Mouse (Mus musculus) lung, postnatal 0 days (tissue): Measurements from ENCODE around the gene Camk2g. TPM values are rescaled to one million over a fixed set of nuclear protein-coding genes. Genes with fewer than 3 reads are reported as not detected.
A peak's percentile ranks its signal among the peaks of the same experiment; 100 is the strongest.

Source experiments
- ATAC-seq: fragments of 200-750 bp; cut with Nextera tagmentation; 2 replicates; pipeline ENCODE4 v1.8.0; 2017; ENCODE audit warnings: moderate library complexity
- DNase-seq: peaks from one replicate; pipeline ENCODE4 v3.0.0-alpha.2; 2016; ENCODE audit warnings: low spot score
- H3K27ac ChIP-seq: fragments of 300-500 bp; sonication (generic); 2 replicates; pipeline ENCODE4 v1.5.1; 2014; ENCODE audit warnings: antibody characterized with exemption, mild to moderate bottlenecking, low read length, mixed read lengths
- H3K27me3 ChIP-seq: fragments of 300-500 bp; sonication (generic); replicated peaks from 2 replicates; pipeline ENCODE4 v1.6.1; 2014; ENCODE audit warnings: low read length, mixed read lengths; ENCODE audit not compliant: insufficient read depth
- H3K36me3 ChIP-seq: fragments of 300-500 bp; sonication (generic); 2 replicates; pipeline ENCODE4 v1.6.1; 2014; ENCODE audit warnings: low read length, mixed read lengths; ENCODE audit not compliant: insufficient read depth
- H3K4me1 ChIP-seq: fragments of 300-500 bp; sonication (generic); 2 replicates; pipeline ENCODE4 v1.6.1; 2014; ENCODE audit warnings: antibody characterized with exemption, low read depth, low read length, mixed read lengths; ENCODE audit not compliant: insufficient read depth
- H3K4me2 ChIP-seq: fragments of 300-500 bp; sonication (generic); replicated peaks from 2 replicates; pipeline ENCODE4 v1.6.1; 2014; ENCODE audit warnings: low read depth, mild to moderate bottlenecking, low read length, moderate library complexity, mixed read lengths
- H3K4me3 ChIP-seq: fragments of 300-500 bp; sonication (generic); 2 replicates; pipeline ENCODE4 v1.5.1; 2014; ENCODE audit warnings: low read depth, low read length
- H3K9ac ChIP-seq: fragments of 300-500 bp; sonication (generic); replicated peaks from 2 replicates; pipeline ENCODE4 v1.6.1; 2014; ENCODE audit warnings: low read depth, mild to moderate bottlenecking
- H3K9me3 ChIP-seq: fragments of 300-500 bp; sonication (generic); 2 replicates; pipeline ENCODE4 v1.6.1; 2016; ENCODE audit warnings: low read length, mixed read lengths
- CTCF ChIP-seq: IDR thresholded peaks from 2 replicates; pipeline ENCODE4 v1.5.1; 2016; ENCODE audit warnings: antibody characterized with exemption, mild to moderate bottlenecking
- EP300 ChIP-seq: IDR thresholded peaks from 2 replicates; pipeline ENCODE4 v1.6.1; 2016; ENCODE audit warnings: antibody characterized with exemption, mild to moderate bottlenecking, control low read depth
- WGBS: fragments of 180-500 bp; shearing (Covaris S2); extraction: QIAGEN DNeasy Blood & Tissue Kit; methylation state at CpG from one replicate; pipeline ENCODE4 v1.1.7; 2014; 5-methylcytosine and 5-hydroxymethylcytosine counted together
- polyA plus RNA-seq: library from polyadenylated mRNA; unstranded; fragments of >200 nt; fragmentation: Nextera tagmentation; extraction: Ambion mirVana; gene quantifications from 2 replicates; pipeline ENCODE4 v1.2.1, GENCODE M21; 2015

Gene Camk2g
- polyA plus RNA-seq, 1 experiment from 2014 or later = 36.6 TPM

GRCm38 (mm10) chr14:20700362-20700761 is 93.5 kb downstream of the Camk2g start:
- Histone ChIP-seq H3K4me2 (no peak overlapping the region), H3K27me3 (no peaks in the 10 kb centered on the region), H3K9ac (no peak overlapping the region), H3K4me3 (no peak overlapping the region), H3K27ac (no peak overlapping the region), H3K4me1 (peaks cover 20% of the 10 kb centered on the region; the same call in 1 of the 2 replicates), H3K36me3 (no peaks in the 10 kb centered on the region), H3K9me3 (no peaks in the 10 kb centered on the region)
- TF ChIP-seq EP300 (no peak), CTCF (no peak)
- ATAC-seq (no peak), DNase-seq (no peak)
- 82% methylated on average over 3 of the region's 3 CpGs for WGBS

DNA sequence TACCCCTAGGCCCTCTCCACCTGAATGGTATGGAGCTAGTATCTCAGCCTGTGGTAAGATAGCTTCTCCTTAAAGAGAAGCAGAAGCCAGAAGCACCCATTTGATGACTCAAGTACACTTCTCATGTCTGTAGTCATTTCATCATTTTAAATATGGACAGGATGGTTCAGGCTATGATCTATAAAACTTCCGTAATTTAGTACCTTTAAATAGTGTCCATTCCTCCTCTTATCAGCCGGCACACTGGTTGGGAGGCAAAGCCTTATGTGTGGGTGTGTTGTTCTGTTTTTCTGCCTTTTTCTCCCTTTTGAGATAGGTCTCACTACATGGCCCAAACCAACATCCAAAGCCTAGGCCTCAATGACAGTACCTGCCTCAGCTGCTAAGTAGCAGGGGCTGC is 95.4 kb downstream of the Camk2g start:
- ATAC-seq (no peak), DNase-seq (no peak)
- Histone ChIP-seq H3K27me3 (no peaks in the 10 kb centered on the region), H3K36me3 (no peaks in the 10 kb centered on the region), H3K4me2 (no peak overlapping the region), H3K4me3 (no peak overlapping the region), H3K9ac (no peak overlapping the region), H3K9me3 (no peaks in the 10 kb centered on the region), H3K4me1 (peaks cover 23% of the 10 kb centered on the region), H3K27ac (no peak overlapping the region)
- TF ChIP-seq CTCF (no peak), EP300 (no peak)
- 90% methylated on average over 2 of the region's 2 CpGs for WGBS

GRCm38 (mm10) chr14:20696986-20697385 is 96.9 kb downstream of the Camk2g start:
- peak; percentile 86 for DNase-seq
- WGBS = 0% methylated on average over 1 of the region's 1 CpGs

GRCm38 (mm10) chr14:20695761-20696520 is 97.9 kb downstream of the Camk2g start:
- 10% methylated on average over 27 of the region's 27 CpGs for WGBS
- DNase-seq = peak; percentile 50

More at GRCm38 (mm10) chr14:20696986-20697385, 96.9 kb downstream of the Camk2g start:
- no peak overlapping the region for H3K4me3 ChIP-seq
- no peaks in the 10 kb centered on the region for H3K27me3 ChIP-seq
- peaks cover 3% of the 10 kb centered on the region; the same call in 1 of the 2 replicates for H3K36me3 ChIP-seq
- no peak overlapping the region for H3K27ac ChIP-seq
- H3K9ac ChIP-seq = no peak overlapping the region
- no peaks in the 10 kb centered on the region for H3K9me3 ChIP-seq
- ATAC-seq = peak; percentile 24
- TF ChIP-seq EP300 = no peak
- TF ChIP-seq CTCF = peak; percentile 75
- peak overlapping the region; percentile 81 for H3K4me2 ChIP-seq
- peaks cover 23% of the 10 kb centered on the region for H3K4me1 ChIP-seq

DNA sequence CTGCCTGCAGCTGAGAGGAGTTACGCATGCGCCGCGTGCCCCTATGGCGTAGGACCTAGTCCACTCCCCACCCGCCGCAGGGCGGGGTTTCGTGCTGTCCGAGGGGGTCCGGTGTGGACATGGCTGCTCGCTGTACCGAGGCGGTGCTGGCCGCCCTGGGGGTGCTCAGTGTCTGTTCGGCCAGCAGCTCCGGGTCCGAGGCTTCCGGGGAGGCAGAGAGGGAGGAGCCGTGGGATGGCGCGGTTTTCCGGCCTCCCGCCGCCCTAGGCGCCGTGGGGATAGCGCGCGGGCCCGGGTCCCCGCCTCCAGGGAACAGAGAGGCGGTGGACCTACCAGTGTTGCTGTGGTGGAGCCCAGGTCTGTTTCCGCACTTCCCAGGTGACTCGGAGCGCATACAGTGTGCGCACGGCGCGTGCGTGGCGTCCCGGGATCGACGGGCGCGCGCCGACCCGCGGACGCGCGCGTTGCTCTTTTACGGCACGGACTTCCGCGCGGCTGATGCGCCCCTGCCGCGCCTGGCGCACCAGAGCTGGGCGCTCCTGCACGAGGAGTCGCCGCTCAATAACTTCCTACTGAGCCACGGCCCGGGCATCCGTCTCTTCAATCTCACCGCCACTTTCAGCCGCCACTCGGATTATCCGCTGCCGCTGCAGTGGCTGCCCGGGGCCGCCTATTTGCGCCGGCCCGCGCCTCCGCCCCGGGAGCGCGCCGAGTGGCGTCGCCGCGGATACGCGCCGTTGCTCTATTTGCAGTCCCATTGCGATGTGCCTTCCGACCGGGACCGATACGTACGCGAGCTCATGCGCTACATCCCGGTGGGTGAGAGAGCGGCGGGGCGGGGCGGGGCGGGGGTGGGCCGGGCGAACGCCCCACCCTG is 98.8 kb downstream of the Camk2g start, which contains the start of gene Fut11:
Fut11 (plus strand) TSS at position 85 of the 877 bp plus-strand sequence.
- Histone ChIP-seq H3K4me1 (peaks cover 16% of the 10 kb centered on the region), H3K27me3 (no peaks in the 10 kb centered on the region), H3K36me3 (peaks cover 4% of the 10 kb centered on the region; the same call in 1 of the 2 replicates), H3K4me3 (peak within 1 kb of the TSS; percentile 95), H3K9ac (peak within 1 kb of the TSS; percentile 82), H3K9me3 (no peaks in the 10 kb centered on the region), H3K4me2 (peak within 1 kb of the TSS; percentile 81), H3K27ac (peak within 1 kb of the TSS; percentile 96)
- TF ChIP-seq CTCF (no peak), EP300 (no peak)
- DNase-seq = peak; percentile 95
- WGBS = under 1% methylated on average over 96 of the region's 111 CpGs
- peak; percentile 91 for ATAC-seq

More at GRCm38 (mm10) chr14:20695761-20696520, 97.9 kb downstream of the Camk2g start:
- Histone ChIP-seq H3K4me1 (peaks cover 16% of the 10 kb centered on the region), H3K36me3 (peaks cover 3% of the 10 kb centered on the region; the same call in 1 of the 2 replicates), H3K9me3 (no peaks in the 10 kb centered on the region), H3K27ac (peak overlapping the region; percentile 96), H3K27me3 (no peaks in the 10 kb centered on the region), H3K4me2 (peak overlapping the region; percentile 81), H3K4me3 (peak overlapping the region; percentile 95), H3K9ac (peak overlapping the region; percentile 82)
- TF ChIP-seq EP300 (no peak), CTCF (no peak)
- no peak for ATAC-seq
